Mouse (Mus musculus) ES-Bruce4 (cell line): ENCODE data around the gene Gimap8. TPM values are rescaled to one million over a fixed set of nuclear protein-coding genes. Genes with fewer than 3 reads are reported as not detected.

Experiments
- H3K27ac ChIP-seq: 2 replicates; pipeline ENCODE4 v1.5.1; 2012; ENCODE audit warnings: low read length, inconsistent platforms; ENCODE audit not compliant: insufficient read depth
- H3K27me3 ChIP-seq: 2 replicates; pipeline ENCODE4 v1.6.1; 2012; ENCODE audit warnings: mild to moderate bottlenecking, low read length, inconsistent platforms; ENCODE audit not compliant: control insufficient read depth, poor library complexity, insufficient read depth, severe bottlenecking
- H3K36me3 ChIP-seq: 2 replicates; pipeline ENCODE4 v1.6.1; 2012; ENCODE audit warnings: inconsistent platforms, mild to moderate bottlenecking, low read length, moderate library complexity; ENCODE audit not compliant: control insufficient read depth, poor library complexity, insufficient read depth, severe bottlenecking
- H3K4me1 ChIP-seq: one replicate; pipeline ENCODE4 v1.8.1; 2011; ENCODE audit warnings: low read length; ENCODE audit not compliant: control insufficient read depth, insufficient read depth
- H3K4me3 ChIP-seq: 2 replicates; pipeline ENCODE4 v1.5.1; 2011; ENCODE audit warnings: low read depth, mild to moderate bottlenecking, low read length
- H3K9ac ChIP-seq: 2 replicates; pipeline ENCODE4 v1.6.1; 2012; ENCODE audit warnings: low read depth, mild to moderate bottlenecking, inconsistent platforms; ENCODE audit not compliant: poor library complexity, severe bottlenecking
- H3K9me3 ChIP-seq: replicated peaks from 2 replicates; pipeline ENCODE4 v1.6.1; 2012; ENCODE audit warnings: mild to moderate bottlenecking, low read length, inconsistent platforms; ENCODE audit not compliant: control insufficient read depth, poor library complexity, insufficient read depth, severe bottlenecking
- CTCF ChIP-seq: IDR thresholded peaks from one replicate; pipeline ENCODE4 v1.8.1; 2011; ENCODE audit warnings: low read depth, low read length
- EP300 ChIP-seq: IDR thresholded peaks from 2 replicates; pipeline ENCODE4 v1.6.1; 2011; ENCODE audit warnings: low read depth, low read length; ENCODE audit not compliant: insufficient read depth
- POLR2A ChIP-seq: IDR thresholded peaks from one replicate; pipeline ENCODE4 v1.8.1; 2011; ENCODE audit warnings: low read length; ENCODE audit not compliant: insufficient read depth
- polyA plus RNA-seq: library from polyadenylated mRNA; stranded (reverse); fragments of >200 nt; gene quantifications from 2 replicates; pipeline ENCODE4 v1.2.4, GENCODE M21; 2011; ENCODE audit warnings: low read depth; ENCODE audit not compliant: missing spikeins, insufficient read depth, insufficient read length

The Gimap8 gene
- polyA plus RNA-seq, 1 experiment: 0.31 TPM

- Histone ChIP-seq H3K4me1 (peaks cover 6% of the 10 kb centered on the region), H3K27me3 (no peaks in the 10 kb centered on the region), H3K27ac (peak overlapping the region; percentile 48; the same call in 1 of the 2 replicates), H3K9ac (no peak overlapping the region), H3K4me3 (peak overlapping the region; percentile 57), H3K9me3 (peaks cover 5% of the 10 kb centered on the region), H3K36me3 (no peaks in the 10 kb centered on the region)
- TF ChIP-seq POLR2A (no peak), EP300 (no peak), CTCF (no peak)
Measured at GRCm38 (mm10) chr6:48675400-48675930, 28.4 kb downstream of the Gimap8 start.

- peak within 1 kb of the TSS; percentile 75 for H3K27ac ChIP-seq
- peaks cover 5% of the 10 kb centered on the region for H3K9me3 ChIP-seq
- TF ChIP-seq POLR2A (no peak), CTCF (no peak), EP300 (no peak)
- H3K27me3 ChIP-seq: no peaks in the 10 kb centered on the region
- H3K36me3 ChIP-seq: no peaks in the 10 kb centered on the region
- H3K9ac ChIP-seq: no peak within 1 kb of the TSS
- peak within 1 kb of the TSS; percentile 57 for H3K4me3 ChIP-seq
- H3K4me1 ChIP-seq: peaks cover 6% of the 10 kb centered on the region
Measured at GRCm38 (mm10) chr6:48675931-48676859, 29.2 kb downstream of the Gimap8 start, which contains the start of gene Gimap9. Gene Gimap9, plus strand, starts transcription at chr6:48676129.

- no peak overlapping the region for H3K4me3 ChIP-seq
- H3K9ac ChIP-seq: no peak overlapping the region
- no peaks in the 10 kb centered on the region for H3K27me3 ChIP-seq
- no peaks in the 10 kb centered on the region for H3K36me3 ChIP-seq
- H3K4me1 ChIP-seq: peaks cover 6% of the 10 kb centered on the region
- peaks cover 5% of the 10 kb centered on the region for H3K9me3 ChIP-seq
- no peak overlapping the region for H3K27ac ChIP-seq
- no peak for TF ChIP-seq CTCF
- no peak for TF ChIP-seq POLR2A
- TF ChIP-seq EP300: no peak
Measured at GRCm38 (mm10) chr6:48676860-48677415, 29.9 kb downstream of the Gimap8 start.

- Histone ChIP-seq H3K36me3 (no peaks in the 10 kb centered on the region), H3K9me3 (peaks cover 5% of the 10 kb centered on the region), H3K27ac (no peak overlapping the region), H3K9ac (no peak overlapping the region), H3K4me3 (no peak overlapping the region), H3K4me1 (peaks cover 6% of the 10 kb centered on the region), H3K27me3 (no peaks in the 10 kb centered on the region)
- TF ChIP-seq CTCF: no peak
- TF ChIP-seq POLR2A: no peak
- no peak for TF ChIP-seq EP300
Measured at GRCm38 (mm10) chr6:48677492-48678345, 30.7 kb downstream of the Gimap8 start.

- Histone ChIP-seq H3K27me3 (no peaks in the 10 kb centered on the region), H3K27ac (no peak overlapping the region), H3K9ac (no peak overlapping the region), H3K4me3 (no peak overlapping the region), H3K36me3 (no peaks in the 10 kb centered on the region), H3K9me3 (peaks cover 5% of the 10 kb centered on the region), H3K4me1 (peaks cover 6% of the 10 kb centered on the region)
- TF ChIP-seq CTCF (no peak), EP300 (no peak), POLR2A (no peak)
Measured at GRCm38 (mm10) chr6:48678391-48678790, 31.4 kb downstream of the Gimap8 start.
